Mouse (Mus musculus): ENCODE data around the gene Ampd2. TPM values are rescaled to one million over a fixed set of nuclear protein-coding genes. Genes with fewer than 3 reads are reported as not detected.

Gene Ampd2
- total RNA-seq, 1 experiment: 58.1 TPM

- H3K36me3 ChIP-seq (ENCODE audit: control insufficient read depth, insufficient read depth, low read length, poor library complexity, severe bottlenecking): peaks cover 26% of the 10 kb centered on the region
- no peak overlapping the region for H3K27ac ChIP-seq (ENCODE audit: insufficient read depth, low read depth, low read length, poor library complexity, severe bottlenecking)
- H3K4me3 ChIP-seq (ENCODE audit: insufficient read depth in 1 of 2, low read depth in 1 of 2, low read length in 2 of 2, poor library complexity in 1 of 2, severe bottlenecking in 1 of 2): no peak overlapping the region
- no peaks in the 10 kb centered on the region for H3K4me1 ChIP-seq (ENCODE audit: control insufficient read depth in 2 of 2, insufficient read depth in 2 of 2, low read length in 2 of 2, poor library complexity in 1 of 2)
- no peak for TF ChIP-seq CHD2 (IDR thresholded peaks at IDR 0.05; ENCODE audit: low read depth, low read length)
- no peak for TF ChIP-seq ZC3H11A (IDR thresholded peaks at IDR 0.05; ENCODE audit: borderline replicate concordance, low read depth, low read length)
- no peak for TF ChIP-seq MAFK (IDR thresholded peaks at IDR 0.05; ENCODE audit: insufficient read depth, low read depth, low read length)
- no peak for TF ChIP-seq HCFC1 (IDR thresholded peaks at IDR 0.05; ENCODE audit: borderline replicate concordance, insufficient read depth, low read length)
- no peak for TF ChIP-seq ZNF384 (IDR thresholded peaks at IDR 0.05; ENCODE audit: low read depth, low read length)
- in situ Hi-C loops (cut with MboI; ENCODE audit: low sequenced_read_pairs in 2 of 2, unreplicated experiment in 2 of 2): no loop called here
- no peak for DNase-seq (ENCODE audit: low read depth, low spot score)
- H3K9me3 ChIP-seq (ENCODE audit: control insufficient read depth, insufficient read depth, low read depth, low read length): no peaks in the 10 kb centered on the region
- H3K9ac ChIP-seq (ENCODE audit: insufficient read depth, low read depth, low read length, poor library complexity, severe bottlenecking): no peak overlapping the region
Measured at GRCm38 (mm10) chr3:108112666-108113065, 26.2 kb upstream of the Ampd2 start.

DNA sequence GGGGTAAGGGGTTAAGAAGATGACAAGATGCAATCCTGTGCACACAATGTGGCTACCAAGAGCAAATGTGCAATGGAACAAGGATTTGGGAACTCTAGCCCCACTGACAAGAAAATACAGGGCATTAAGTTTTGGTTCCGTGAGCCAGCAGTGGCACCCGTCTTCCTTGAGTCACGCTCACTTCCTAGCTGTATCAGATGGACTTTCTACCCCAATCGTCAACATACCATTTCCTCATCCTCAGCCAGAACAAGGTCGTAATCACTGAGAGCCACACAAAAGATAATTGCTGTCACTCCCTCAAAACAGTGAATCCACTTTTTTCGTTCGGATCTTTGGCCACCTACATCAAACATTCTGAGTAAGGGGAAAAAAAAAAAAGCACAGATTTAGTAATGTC is 25.8 kb upstream of the Ampd2 start:
- peaks cover 24% of the 10 kb centered on the region for H3K36me3 ChIP-seq (ENCODE audit: control insufficient read depth, insufficient read depth, low read length, poor library complexity, severe bottlenecking)

GRCm38 (mm10) chr3:108111320-108111719 is 24.9 kb upstream of the Ampd2 start:
- H3K36me3 ChIP-seq (ENCODE audit: control insufficient read depth, insufficient read depth, low read length, poor library complexity, severe bottlenecking): peaks cover 24% of the 10 kb centered on the region

More for the DNA sequence above, 25.8 kb upstream of the Ampd2 start:
- in situ Hi-C loops (cut with MboI; ENCODE audit: low sequenced_read_pairs in 2 of 2, unreplicated experiment in 2 of 2): no loop called here
- no peak for TF ChIP-seq ZNF384 (IDR thresholded peaks at IDR 0.05; ENCODE audit: low read depth, low read length)
- TF ChIP-seq MAFK (IDR thresholded peaks at IDR 0.05; ENCODE audit: insufficient read depth, low read depth, low read length): no peak
- TF ChIP-seq ZC3H11A (IDR thresholded peaks at IDR 0.05; ENCODE audit: borderline replicate concordance, low read depth, low read length): no peak
- no peak for TF ChIP-seq HCFC1 (IDR thresholded peaks at IDR 0.05; ENCODE audit: borderline replicate concordance, insufficient read depth, low read length)
- TF ChIP-seq CHD2 (IDR thresholded peaks at IDR 0.05; ENCODE audit: low read depth, low read length): no peak
- no peak for DNase-seq (ENCODE audit: low read depth, low spot score)
- Histone ChIP-seq H3K9me3 (ENCODE audit: control insufficient read depth, insufficient read depth, low read depth, low read length) (no peaks in the 10 kb centered on the region), H3K4me3 (ENCODE audit: insufficient read depth in 1 of 2, low read depth in 1 of 2, low read length in 2 of 2, poor library complexity in 1 of 2, severe bottlenecking in 1 of 2) (no peak overlapping the region), H3K4me1 (ENCODE audit: control insufficient read depth in 2 of 2, insufficient read depth in 2 of 2, low read length in 2 of 2, poor library complexity in 1 of 2) (no peaks in the 10 kb centered on the region), H3K27ac (ENCODE audit: insufficient read depth, low read depth, low read length, poor library complexity, severe bottlenecking) (no peak overlapping the region), H3K9ac (ENCODE audit: insufficient read depth, low read depth, low read length, poor library complexity, severe bottlenecking) (no peak overlapping the region)

GRCm38 (mm10) chr3:108105281-108105680 is 18.8 kb upstream of the Ampd2 start:
- in situ Hi-C loops (cut with MboI; ENCODE audit: low sequenced_read_pairs in 2 of 2, unreplicated experiment in 2 of 2): no loop called here
- no peaks in the 10 kb centered on the region for H3K9me3 ChIP-seq (ENCODE audit: control insufficient read depth, insufficient read depth, low read depth, low read length)
- H3K4me3 ChIP-seq (ENCODE audit: insufficient read depth in 1 of 2, low read depth in 1 of 2, low read length in 2 of 2, poor library complexity in 1 of 2, severe bottlenecking in 1 of 2): no peak overlapping the region
- no peak for TF ChIP-seq ZC3H11A (IDR thresholded peaks at IDR 0.05; ENCODE audit: borderline replicate concordance, low read depth, low read length)
- no peak for TF ChIP-seq MAFK (IDR thresholded peaks at IDR 0.05; ENCODE audit: insufficient read depth, low read depth, low read length)
- no peak for TF ChIP-seq HCFC1 (IDR thresholded peaks at IDR 0.05; ENCODE audit: borderline replicate concordance, insufficient read depth, low read length)
- TF ChIP-seq ZNF384 (IDR thresholded peaks at IDR 0.05; ENCODE audit: low read depth, low read length): no peak
- TF ChIP-seq CHD2 (IDR thresholded peaks at IDR 0.05; ENCODE audit: low read depth, low read length): no peak
- H3K4me1 ChIP-seq (ENCODE audit: control insufficient read depth in 2 of 2, insufficient read depth in 2 of 2, low read length in 2 of 2, poor library complexity in 1 of 2): no peaks in the 10 kb centered on the region
- peaks cover 5% of the 10 kb centered on the region for H3K36me3 ChIP-seq (ENCODE audit: control insufficient read depth, insufficient read depth, low read length, poor library complexity, severe bottlenecking)
- H3K27ac ChIP-seq (ENCODE audit: insufficient read depth, low read depth, low read length, poor library complexity, severe bottlenecking): no peak overlapping the region
- DNase-seq (ENCODE audit: low read depth, low spot score): no peak
- no peak overlapping the region for H3K9ac ChIP-seq (ENCODE audit: insufficient read depth, low read depth, low read length, poor library complexity, severe bottlenecking)

More at GRCm38 (mm10) chr3:108111320-108111719, 24.9 kb upstream of the Ampd2 start:
- no peak for DNase-seq (ENCODE audit: low read depth, low spot score)
- Histone ChIP-seq H3K4me1 (ENCODE audit: control insufficient read depth in 2 of 2, insufficient read depth in 2 of 2, low read length in 2 of 2, poor library complexity in 1 of 2) (no peaks in the 10 kb centered on the region), H3K4me3 (ENCODE audit: insufficient read depth in 1 of 2, low read depth in 1 of 2, low read length in 2 of 2, poor library complexity in 1 of 2, severe bottlenecking in 1 of 2) (no peak overlapping the region), H3K9ac (ENCODE audit: insufficient read depth, low read depth, low read length, poor library complexity, severe bottlenecking) (peak overlapping the region; percentile 48; the same call in 1 of the 2 replicates), H3K27ac (ENCODE audit: insufficient read depth, low read depth, low read length, poor library complexity, severe bottlenecking) (no peak overlapping the region), H3K9me3 (ENCODE audit: control insufficient read depth, insufficient read depth, low read depth, low read length) (no peaks in the 10 kb centered on the region)
- in situ Hi-C loops (cut with MboI; ENCODE audit: low sequenced_read_pairs in 2 of 2, unreplicated experiment in 2 of 2): no loop called here
- TF ChIP-seq MAFK (IDR thresholded peaks at IDR 0.05; ENCODE audit: insufficient read depth, low read depth, low read length): no peak
- TF ChIP-seq ZC3H11A (IDR thresholded peaks at IDR 0.05; ENCODE audit: borderline replicate concordance, low read depth, low read length): no peak
- TF ChIP-seq ZNF384 (IDR thresholded peaks at IDR 0.05; ENCODE audit: low read depth, low read length): no peak
- TF ChIP-seq HCFC1 (IDR thresholded peaks at IDR 0.05; ENCODE audit: borderline replicate concordance, insufficient read depth, low read length): no peak

GRCm38 (mm10) chr3:108102075-108102474 is 15.6 kb upstream of the Ampd2 start:
- H3K27ac ChIP-seq (ENCODE audit: insufficient read depth, low read depth, low read length, poor library complexity, severe bottlenecking): no peak overlapping the region
- no peak overlapping the region for H3K9ac ChIP-seq (ENCODE audit: insufficient read depth, low read depth, low read length, poor library complexity, severe bottlenecking)
- no peak for DNase-seq (ENCODE audit: low read depth, low spot score)
- no peak overlapping the region for H3K4me3 ChIP-seq (ENCODE audit: insufficient read depth in 1 of 2, low read depth in 1 of 2, low read length in 2 of 2, poor library complexity in 1 of 2, severe bottlenecking in 1 of 2)
- in situ Hi-C loops (cut with MboI; ENCODE audit: low sequenced_read_pairs in 2 of 2, unreplicated experiment in 2 of 2): no loop called here
- no peaks in the 10 kb centered on the region for H3K9me3 ChIP-seq (ENCODE audit: control insufficient read depth, insufficient read depth, low read depth, low read length)
- H3K4me1 ChIP-seq (ENCODE audit: control insufficient read depth in 2 of 2, insufficient read depth in 2 of 2, low read length in 2 of 2, poor library complexity in 1 of 2): no peaks in the 10 kb centered on the region
- TF ChIP-seq ZC3H11A (IDR thresholded peaks at IDR 0.05; ENCODE audit: borderline replicate concordance, low read depth, low read length): no peak
- TF ChIP-seq CHD2 (IDR thresholded peaks at IDR 0.05; ENCODE audit: low read depth, low read length): no peak
- TF ChIP-seq MAFK (IDR thresholded peaks at IDR 0.05; ENCODE audit: insufficient read depth, low read depth, low read length): no peak
- no peak for TF ChIP-seq HCFC1 (IDR thresholded peaks at IDR 0.05; ENCODE audit: borderline replicate concordance, insufficient read depth, low read length)
- TF ChIP-seq ZNF384 (IDR thresholded peaks at IDR 0.05; ENCODE audit: low read depth, low read length): no peak
- H3K36me3 ChIP-seq (ENCODE audit: control insufficient read depth, insufficient read depth, low read length, poor library complexity, severe bottlenecking): no peaks in the 10 kb centered on the region; the same call in 1 of the 2 replicates

All from ES-E14 (cell line).